Mouse (Mus musculus) layer of hippocampus, adult 18-20 months (tissue): ENCODE measurements around the gene Rnf103. TPM values are rescaled to one million over a fixed set of nuclear protein-coding genes. Genes with fewer than 3 reads are reported as not detected.

Experiments
- total RNA-seq, 2 experiments: library from RNA; stranded (reverse); gene quantifications; 2 replicates each; pipeline ENCODE4 v1.2.3; 2021

Gene Rnf103
- total RNA-seq, 2 experiments from 2014 or later = 45.0 to 46.6 TPM

Other genes starting within 250 kb of the Rnf103 start
- 10 to 100 TPM; 16.2 to 17.3 TPM for gene Krcc1, start 222.2 kb upstream of the Rnf103 start, total RNA-seq
- under 1 TPM; 0.58 to 0.94 TPM for gene Smyd1, start 171.7 kb upstream of the Rnf103 start, total RNA-seq
- not detected for gene Cd8b1, start 171.1 kb upstream of the Rnf103 start, total RNA-seq
- not detected for gene Cd8a, start 120.5 kb upstream of the Rnf103 start, total RNA-seq
- 10 to 100 TPM; 87.7 to 92.0 TPM for gene Rmnd5a, start 53.3 kb upstream of the Rnf103 start, total RNA-seq
- gene Chmp3, start 49.9 kb downstream of the Rnf103 start, total RNA-seq = 100 to 1,000 TPM in 1 of 2 experiments, 10 to 100 TPM in 1; 98.6 to 103 TPM
- 10 to 100 TPM; 40.4 to 42.6 TPM for gene Kdm3a, start 139.1 kb downstream of the Rnf103 start, total RNA-seq
- gene Reep1, start 213.7 kb downstream of the Rnf103 start, total RNA-seq = 10 to 100 TPM; 70.5 to 72.3 TPM